Mouse (Mus musculus) embryonic facial prominence, embryonic 12.5 days (tissue): Measurements from ENCODE around the gene Blmh. TPM values are rescaled to one million over a fixed set of nuclear protein-coding genes. Genes with fewer than 3 reads are reported as not detected.

ENCODE experiments used
- ATAC-seq: fragments of 200-750 bp; cut with Nextera tagmentation; 2 replicates; pipeline ENCODE4 v1.8.0; 2017; ENCODE audit not compliant: insufficient number of reproducible peaks, insufficient read depth, low FRiP score, low TSS enrichment
- H3K27ac ChIP-seq: fragments of 300-500 bp; sonication (generic); 2 replicates; pipeline ENCODE4 v1.5.1; 2016; ENCODE audit warnings: mild to moderate bottlenecking
- H3K27me3 ChIP-seq: fragments of 300-500 bp; sonication (generic); 2 replicates; pipeline ENCODE4 v1.6.1; 2016; ENCODE audit warnings: mild to moderate bottlenecking, moderate library complexity
- H3K36me3 ChIP-seq: fragments of 300-500 bp; sonication (generic); 2 replicates; pipeline ENCODE4 v1.6.1; 2016; ENCODE audit warnings: mild to moderate bottlenecking
- H3K4me1 ChIP-seq: fragments of 300-500 bp; sonication (generic); 2 replicates; pipeline ENCODE4 v1.6.1; 2016
- H3K4me2 ChIP-seq: fragments of 300-500 bp; sonication (generic); replicated peaks from 2 replicates; pipeline ENCODE4 v1.6.1; 2016; ENCODE audit warnings: mild to moderate bottlenecking, moderate library complexity
- H3K4me3 ChIP-seq: fragments of 300-500 bp; sonication (generic); 2 replicates; pipeline ENCODE4 v1.5.1; 2016; ENCODE audit warnings: mild to moderate bottlenecking
- H3K9ac ChIP-seq: fragments of 300-500 bp; sonication (generic); 2 replicates; pipeline ENCODE4 v1.6.1; 2016; ENCODE audit warnings: mild to moderate bottlenecking, moderate library complexity
- H3K9me3 ChIP-seq: fragments of 300-500 bp; sonication (generic); 2 replicates; pipeline ENCODE4 v1.6.1; 2016; ENCODE audit warnings: mild to moderate bottlenecking, moderate library complexity
- WGBS: fragments of 180-500 bp; shearing (Covaris S2); methylation state at CpG from one replicate; pipeline ENCODE4 v1.1.7; 2016; 5-methylcytosine and 5-hydroxymethylcytosine counted together
- polyA plus RNA-seq: library from polyadenylated mRNA; unstranded; fragments of >200 nt; fragmentation: Nextera tagmentation; extraction: Ambion mirVana; gene quantifications from 2 replicates; pipeline ENCODE4 v1.2.1, GENCODE M21; 2016

Gene Blmh
- polyA plus RNA-seq, 1 experiment from 2014 or later: 195 TPM

DNA sequence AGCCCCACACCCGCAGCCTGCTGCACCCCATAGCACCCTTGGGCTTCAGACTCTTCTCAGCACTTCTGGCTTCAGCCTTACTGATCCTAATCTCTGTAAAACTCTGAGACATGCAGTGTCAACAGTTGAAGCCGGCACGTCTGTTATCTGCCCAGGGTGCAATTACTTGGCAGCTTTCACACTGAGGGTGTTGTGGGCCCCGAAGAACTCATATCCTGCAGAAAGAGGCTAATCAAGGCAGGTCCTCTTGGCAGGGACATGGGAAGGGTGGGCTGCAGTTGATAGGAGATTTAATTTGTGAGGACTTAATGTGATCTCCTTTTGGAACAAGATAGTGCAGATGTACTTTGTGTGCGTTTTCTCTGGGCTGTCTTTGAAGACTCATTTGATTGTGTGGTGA lies 59.0 kb downstream of the Blmh start:
- Histone ChIP-seq H3K4me1 (no peaks in the 10 kb centered on the region), H3K27me3 (no peaks in the 10 kb centered on the region), H3K36me3 (peaks cover 61% of the 10 kb centered on the region), H3K9me3 (no peaks in the 10 kb centered on the region), H3K4me2 (no peak overlapping the region), H3K27ac (no peak overlapping the region), H3K4me3 (no peak overlapping the region), H3K9ac (no peak overlapping the region)
- ATAC-seq: no peak
- 78% methylated on average over 5 of the region's 5 CpGs for WGBS

DNA sequence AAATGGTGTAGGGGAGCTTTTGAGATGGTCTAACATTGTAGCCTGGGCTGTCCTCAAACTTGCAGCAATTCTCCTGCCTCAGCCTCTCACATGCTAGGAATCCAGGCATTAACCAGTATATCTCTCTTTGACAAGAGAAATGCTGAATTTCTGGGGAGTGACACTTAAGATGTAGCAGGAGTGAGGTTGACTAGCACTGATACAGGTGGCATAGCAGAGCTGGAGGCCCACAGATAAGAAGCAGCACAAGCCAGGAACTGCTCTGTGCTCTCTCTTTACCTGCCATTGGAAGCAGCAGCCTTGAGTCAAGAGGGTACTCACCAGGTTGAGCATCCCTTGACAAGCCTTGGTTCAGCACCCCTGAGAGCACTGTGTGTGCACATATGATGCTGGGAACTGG lies 59.6 kb downstream of the Blmh start:
- no peak overlapping the region for H3K4me3 ChIP-seq
- H3K27ac ChIP-seq: no peak overlapping the region
- H3K36me3 ChIP-seq: peaks cover 57% of the 10 kb centered on the region
- H3K27me3 ChIP-seq: no peaks in the 10 kb centered on the region
- ATAC-seq: no peak
- no peaks in the 10 kb centered on the region for H3K4me1 ChIP-seq
- no peaks in the 10 kb centered on the region for H3K9me3 ChIP-seq
- no peak overlapping the region for H3K4me2 ChIP-seq
- H3K9ac ChIP-seq: no peak overlapping the region

DNA sequence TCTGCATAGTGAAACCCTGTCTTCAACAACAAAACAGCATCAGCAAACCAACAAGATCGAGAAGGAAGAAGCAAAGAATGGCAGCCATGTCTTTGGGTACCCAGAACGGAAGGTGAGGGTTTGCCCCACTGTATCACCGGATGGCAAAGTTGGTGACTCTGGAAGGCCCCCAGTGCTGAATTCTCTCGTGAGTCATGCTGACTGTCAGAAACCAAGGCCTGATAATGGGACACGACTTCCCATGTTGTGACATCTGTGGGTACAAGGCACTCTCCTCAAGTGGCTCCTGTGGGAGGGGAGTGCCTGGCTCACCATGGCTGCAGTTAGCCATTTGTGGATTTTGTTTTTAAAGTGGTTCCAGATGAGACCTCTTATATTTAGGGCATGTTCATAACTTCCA lies 66.2 kb downstream of the Blmh start:
- H3K4me2 ChIP-seq: no peak overlapping the region
- no peak overlapping the region for H3K9ac ChIP-seq
- H3K9me3 ChIP-seq: no peaks in the 10 kb centered on the region
- no peak for ATAC-seq
- H3K4me3 ChIP-seq: no peak overlapping the region
- peaks cover 5% of the 10 kb centered on the region for H3K27me3 ChIP-seq
- H3K27ac ChIP-seq: no peak overlapping the region
- no peaks in the 10 kb centered on the region for H3K4me1 ChIP-seq
- H3K36me3 ChIP-seq: peaks cover 28% of the 10 kb centered on the region
- WGBS: 77% methylated on average over 5 of the region's 5 CpGs

DNA sequence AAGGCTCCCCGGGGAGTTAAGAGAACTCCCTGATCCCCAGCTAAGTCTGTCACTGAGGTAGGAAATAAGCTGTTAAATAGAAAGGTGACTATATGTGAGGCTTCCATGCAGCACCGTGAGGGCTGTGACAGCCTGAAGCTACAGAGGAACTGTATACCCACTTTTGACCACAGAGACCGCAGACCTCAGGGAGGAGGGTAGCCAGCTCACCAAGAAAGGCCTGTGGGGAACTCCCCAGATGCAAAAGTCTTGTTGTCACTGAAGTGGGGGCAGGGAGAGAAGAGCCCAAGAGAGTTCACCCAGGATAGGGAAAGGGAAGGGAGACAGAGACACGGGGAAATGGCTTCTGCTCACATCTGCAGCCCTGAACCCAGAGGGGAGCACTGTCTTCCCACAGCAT lies 68.3 kb downstream of the Blmh start:
- 35% methylated on average over 4 of the region's 4 CpGs for WGBS
- Histone ChIP-seq H3K9me3 (no peaks in the 10 kb centered on the region), H3K9ac (no peak overlapping the region)

DNA sequence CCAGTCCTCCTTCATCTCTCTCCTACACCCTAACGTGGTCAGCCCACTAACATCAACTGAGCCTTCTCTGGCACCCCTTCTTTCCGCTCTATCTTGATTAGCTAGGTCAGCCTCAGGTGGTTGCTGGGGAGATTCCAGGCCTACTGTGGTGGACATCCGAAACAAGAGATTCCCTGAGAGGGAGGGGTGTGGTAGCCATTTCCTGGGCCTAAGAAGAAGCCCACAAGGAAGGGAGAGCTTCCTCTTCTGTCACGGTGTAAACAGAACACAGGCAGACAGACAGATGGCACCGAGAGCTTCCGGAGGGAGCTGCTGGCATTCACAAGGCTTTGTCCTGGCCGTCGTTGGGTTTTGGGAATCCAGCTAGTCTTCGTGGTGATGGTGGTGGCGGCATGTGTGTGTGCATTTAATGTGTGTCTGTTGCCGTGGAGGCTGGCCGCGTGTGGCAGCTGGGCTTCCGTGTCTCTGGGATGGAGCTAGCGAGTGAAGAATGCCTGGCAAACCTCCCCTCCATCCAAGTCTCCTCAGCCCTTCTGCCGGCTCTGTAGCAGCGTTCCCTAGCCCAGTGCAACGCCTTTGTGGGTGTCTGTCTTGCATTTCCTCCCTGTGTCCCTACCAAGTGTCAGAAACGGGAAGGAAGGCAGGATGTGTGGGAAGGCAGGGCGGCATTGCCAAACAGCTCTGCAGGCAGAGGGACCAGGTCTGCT lies 71.5 kb downstream of the Blmh start:
- Histone ChIP-seq H3K4me3 (no peak overlapping the region), H3K36me3 (no peaks in the 10 kb centered on the region), H3K27me3 (peaks cover 52% of the 10 kb centered on the region), H3K4me1 (peaks cover 12% of the 10 kb centered on the region), H3K27ac (no peak overlapping the region), H3K9ac (no peak overlapping the region), H3K4me2 (no peak overlapping the region), H3K9me3 (no peaks in the 10 kb centered on the region)
- no peak for ATAC-seq
- 54% methylated on average over 20 of the region's 20 CpGs for WGBS

More for the DNA sequence above, 68.3 kb downstream of the Blmh start:
- Histone ChIP-seq H3K27me3 (peaks cover 24% of the 10 kb centered on the region), H3K4me2 (no peak overlapping the region), H3K27ac (no peak overlapping the region), H3K36me3 (peaks cover 9% of the 10 kb centered on the region), H3K4me3 (no peak overlapping the region), H3K4me1 (peaks cover 5% of the 10 kb centered on the region; the same call in 1 of the 2 replicates)
- no peak for ATAC-seq

DNA sequence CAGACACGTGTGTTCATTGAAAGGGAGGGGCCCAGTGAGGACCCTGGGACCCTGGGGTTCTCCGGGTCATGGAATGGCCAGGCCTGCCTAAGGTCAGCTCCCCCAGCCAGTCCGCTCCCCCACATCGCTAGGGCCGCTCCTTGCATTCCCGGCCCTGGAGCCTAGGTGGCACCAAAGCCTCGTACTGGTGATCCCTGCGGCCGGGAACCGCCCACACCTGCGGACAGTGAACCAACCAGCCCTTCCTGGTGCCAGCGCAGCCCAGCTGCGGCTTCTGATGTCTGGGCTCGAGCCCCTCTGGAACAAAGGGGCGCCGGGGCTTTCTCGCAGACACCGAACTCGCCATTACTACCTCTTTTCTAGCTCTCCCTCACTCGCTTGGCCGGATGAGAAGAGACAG lies 72.7 kb downstream of the Blmh start:
- peak overlapping the region; percentile 42 for H3K4me3 ChIP-seq
- peaks cover 64% of the 10 kb centered on the region for H3K27me3 ChIP-seq
- no peak overlapping the region for H3K27ac ChIP-seq
- 2% methylated on average over 21 of the region's 21 CpGs for WGBS
- H3K4me1 ChIP-seq: peaks cover 12% of the 10 kb centered on the region
- no peak for ATAC-seq
- H3K4me2 ChIP-seq: peak overlapping the region; percentile 84
- no peaks in the 10 kb centered on the region for H3K9me3 ChIP-seq
- H3K36me3 ChIP-seq: no peaks in the 10 kb centered on the region
- no peak overlapping the region for H3K9ac ChIP-seq

DNA sequence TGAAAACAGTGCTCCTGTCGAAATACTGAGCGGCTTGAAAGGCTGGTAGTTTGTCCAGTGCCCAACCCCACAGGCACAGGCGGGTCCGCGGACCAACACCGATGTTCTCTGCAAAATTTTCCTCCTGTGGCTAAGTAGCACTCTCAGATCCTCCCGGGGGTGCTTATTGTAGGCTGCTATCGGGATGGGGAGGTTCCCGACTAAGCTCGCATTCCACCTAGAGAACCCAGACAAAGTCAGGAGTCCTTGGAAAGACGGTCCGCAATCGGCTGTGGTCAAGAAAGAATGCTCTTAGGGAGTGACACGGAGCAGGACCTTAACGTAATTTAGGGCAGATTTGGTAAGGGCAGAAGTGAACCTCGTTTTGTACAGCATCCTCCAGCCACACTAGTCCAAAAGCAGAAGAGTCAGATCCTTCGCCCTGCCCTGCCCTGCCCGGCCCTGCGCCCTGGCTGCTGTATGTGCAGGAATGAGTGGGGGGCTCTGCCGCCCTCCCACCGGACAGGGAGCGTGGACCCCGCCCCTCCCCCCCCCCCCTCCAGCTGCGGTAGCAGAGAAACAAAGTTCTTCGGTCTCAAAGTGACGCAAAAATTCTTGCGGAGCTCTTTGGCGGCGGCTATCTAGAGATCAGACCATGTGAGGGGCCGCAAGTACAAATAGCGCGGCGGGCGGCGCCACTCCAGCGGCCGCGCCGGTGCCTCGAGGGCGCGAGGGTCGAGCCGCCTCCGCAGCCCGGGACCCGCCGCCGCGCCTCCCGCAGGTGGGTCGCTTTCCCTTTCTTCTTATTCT lies 73.5 kb downstream of the Blmh start, which contains the start of gene Slc6a4:
Slc6a4 (plus strand) TSS at position 688 of the 789 bp plus-strand sequence.
- ATAC-seq: no peak
- no peaks in the 10 kb centered on the region for H3K36me3 ChIP-seq
- H3K4me1 ChIP-seq: peaks cover 12% of the 10 kb centered on the region
- peak within 1 kb of the TSS; percentile 84 for H3K4me2 ChIP-seq
- H3K4me3 ChIP-seq: peak within 1 kb of the TSS; percentile 42
- H3K27me3 ChIP-seq: peaks cover 70% of the 10 kb centered on the region
- H3K9ac ChIP-seq: no peak within 1 kb of the TSS; the same call in 1 of the 2 replicates
- H3K27ac ChIP-seq: no peak within 1 kb of the TSS
- under 1% methylated on average over 50 of the region's 52 CpGs for WGBS
- no peaks in the 10 kb centered on the region for H3K9me3 ChIP-seq

DNA sequence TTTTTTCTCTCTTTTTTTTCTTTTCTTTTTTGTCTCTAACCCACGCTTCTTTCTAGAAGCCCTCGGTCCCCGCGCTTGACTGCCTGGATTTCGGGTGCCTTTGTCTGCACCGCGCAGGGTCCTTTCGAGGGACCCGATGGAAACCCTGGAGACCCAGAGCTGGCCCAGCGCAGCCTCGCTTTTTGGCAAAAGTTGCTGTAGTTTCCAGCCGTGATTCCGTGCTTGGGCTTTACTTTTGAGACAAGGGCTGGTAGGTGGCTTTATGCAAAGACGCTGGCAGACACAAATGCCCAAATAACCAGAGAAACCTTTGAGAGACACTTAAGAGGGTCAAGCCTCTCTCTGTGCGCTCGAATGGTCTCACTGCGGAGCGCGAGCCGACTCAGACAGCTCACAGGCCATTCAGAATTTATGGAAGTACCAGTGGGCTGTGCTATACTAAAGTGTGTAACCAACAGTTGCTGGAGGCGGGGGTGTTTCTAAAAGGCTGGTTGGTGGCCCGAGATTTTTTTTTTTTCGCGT lies 74.2 kb downstream of the Blmh start:
- Histone ChIP-seq H3K9ac (no peak overlapping the region; the same call in 1 of the 2 replicates), H3K36me3 (no peaks in the 10 kb centered on the region), H3K27ac (no peak overlapping the region)

DNA sequence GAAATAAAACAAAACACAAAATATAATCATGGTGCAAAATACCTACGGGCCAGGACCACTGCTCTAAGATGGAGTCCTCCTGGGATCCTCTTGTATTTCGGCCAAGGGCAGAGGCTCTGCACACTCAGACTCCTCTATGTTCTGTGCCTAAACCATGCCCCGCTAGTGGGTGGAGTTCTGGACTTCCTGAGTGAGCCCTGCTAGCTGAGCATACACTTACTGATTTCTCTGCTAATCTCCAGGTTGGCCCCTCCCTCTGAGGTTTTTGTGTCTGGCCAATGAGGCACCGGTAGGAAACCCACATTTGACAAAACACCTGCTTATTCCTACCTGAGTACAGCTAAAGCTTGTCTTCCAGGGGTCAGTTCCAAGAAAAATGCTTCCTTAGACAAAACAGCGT lies 76.1 kb downstream of the Blmh start:
- peaks cover 12% of the 10 kb centered on the region for H3K4me1 ChIP-seq
- no peak overlapping the region for H3K27ac ChIP-seq
- H3K9ac ChIP-seq: no peak overlapping the region
- no peak overlapping the region for H3K4me2 ChIP-seq
- H3K4me3 ChIP-seq: no peak overlapping the region
- WGBS: 54% methylated on average over 5 of the region's 5 CpGs
- no peaks in the 10 kb centered on the region for H3K9me3 ChIP-seq
- ATAC-seq: no peak
- peaks cover 66% of the 10 kb centered on the region for H3K27me3 ChIP-seq
- no peaks in the 10 kb centered on the region for H3K36me3 ChIP-seq

More for the DNA sequence above, 74.2 kb downstream of the Blmh start:
- Histone ChIP-seq H3K4me3 (peak overlapping the region; percentile 42), H3K4me1 (peaks cover 12% of the 10 kb centered on the region), H3K27me3 (peaks cover 70% of the 10 kb centered on the region), H3K4me2 (peak overlapping the region; percentile 84), H3K9me3 (no peaks in the 10 kb centered on the region)
- ATAC-seq: no peak
- WGBS: 11% methylated on average over 24 of the region's 24 CpGs

DNA sequence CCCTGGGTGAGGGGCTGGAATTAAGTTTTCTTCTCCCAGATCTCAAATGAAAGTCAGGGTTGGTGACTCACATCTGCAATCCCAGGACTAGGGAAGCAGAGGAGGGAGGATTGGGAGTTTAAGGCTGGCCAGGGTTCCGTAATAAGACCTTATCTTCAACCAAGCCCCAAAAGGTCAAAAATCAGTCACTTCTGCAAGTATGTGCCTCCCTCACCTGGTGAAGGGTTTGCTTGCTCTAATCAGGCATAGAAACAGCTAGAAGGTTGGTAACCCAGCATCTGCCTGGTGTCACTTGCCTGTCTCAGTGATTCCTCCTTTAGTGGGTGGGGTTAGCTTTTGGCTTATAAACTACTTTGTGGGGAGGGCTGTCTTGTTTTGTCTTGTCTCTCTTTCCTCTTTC lies 77.8 kb downstream of the Blmh start:
- Histone ChIP-seq H3K9ac (no peak overlapping the region), H3K4me2 (no peak overlapping the region), H3K27ac (no peak overlapping the region), H3K4me3 (no peak overlapping the region), H3K36me3 (no peaks in the 10 kb centered on the region), H3K27me3 (peaks cover 50% of the 10 kb centered on the region), H3K9me3 (no peaks in the 10 kb centered on the region), H3K4me1 (peaks cover 7% of the 10 kb centered on the region)
- WGBS: 67% methylated on average over 1 of the region's 1 CpGs
- ATAC-seq: no peak

DNA sequence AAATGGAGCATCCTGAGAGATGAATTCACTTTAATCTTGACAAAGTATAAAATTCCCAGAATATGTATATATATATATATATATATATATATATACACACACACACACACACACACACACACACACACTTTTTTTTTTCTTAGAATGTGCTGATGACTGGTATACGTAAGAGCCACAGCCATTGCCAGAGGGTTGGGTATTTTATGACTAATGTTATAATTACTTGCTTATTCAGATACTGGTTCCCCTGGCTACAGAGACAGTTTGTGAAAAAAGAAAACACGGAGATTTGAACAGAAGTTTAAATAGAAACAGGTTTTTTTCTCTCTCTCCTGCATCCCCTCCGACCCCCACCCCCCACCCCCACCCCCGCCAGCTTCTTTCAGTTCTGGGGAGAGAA lies 81.3 kb downstream of the Blmh start:
- Histone ChIP-seq H3K27me3 (peaks cover 19% of the 10 kb centered on the region; the same call in 1 of the 2 replicates), H3K9me3 (no peaks in the 10 kb centered on the region), H3K27ac (no peak overlapping the region), H3K9ac (no peak overlapping the region), H3K4me2 (no peak overlapping the region), H3K4me1 (no peaks in the 10 kb centered on the region; the same call in 1 of the 2 replicates), H3K4me3 (no peak overlapping the region), H3K36me3 (no peaks in the 10 kb centered on the region)
- ATAC-seq: no peak
- WGBS: 25% methylated on average over 4 of the region's 4 CpGs

DNA sequence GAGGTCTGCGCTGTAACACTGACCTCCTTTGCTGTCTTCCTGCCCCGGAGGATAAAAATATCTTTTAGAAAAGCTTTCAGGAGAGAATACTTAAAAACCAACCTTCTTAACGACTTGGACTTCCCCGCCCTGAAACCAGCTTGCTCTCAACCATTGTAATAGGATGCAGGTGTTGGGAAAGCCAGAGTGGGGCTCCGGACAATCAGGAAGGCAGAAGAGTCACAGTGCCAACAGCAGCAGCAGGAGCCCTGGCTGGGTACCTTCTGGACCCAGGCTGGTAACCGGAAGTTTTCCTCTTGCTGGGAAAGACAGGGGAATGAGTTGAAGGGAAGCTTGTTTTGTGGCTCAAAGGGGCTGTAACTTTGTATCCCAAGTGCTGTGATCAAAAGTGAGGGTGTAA lies 82.0 kb downstream of the Blmh start:
- Histone ChIP-seq H3K36me3 (no peaks in the 10 kb centered on the region), H3K4me3 (no peak overlapping the region), H3K9me3 (no peaks in the 10 kb centered on the region), H3K9ac (no peak overlapping the region), H3K4me1 (no peaks in the 10 kb centered on the region; the same call in 1 of the 2 replicates), H3K4me2 (no peak overlapping the region), H3K27ac (no peak overlapping the region), H3K27me3 (peaks cover 13% of the 10 kb centered on the region; the same call in 1 of the 2 replicates)
- 36% methylated on average over 6 of the region's 6 CpGs for WGBS
- no peak for ATAC-seq
